Mouse (Mus musculus): Measurements from ENCODE around the gene Eri2.

GRCm38 (mm10) chr7:119738877-119739276 is 55.0 kb downstream of the Eri2 start:
- TF ChIP-seq CTCF (IDR thresholded peaks at IDR 0.05; ENCODE audit: control insufficient read depth, insufficient read depth, insufficient replicate concordance, low read depth, low read length) (no peak), POLR2A (IDR thresholded peaks at IDR 0.05; ENCODE audit: control insufficient read depth, low read depth, low read length) (no peak)

Measured in testis, adult 2 months (tissue).